Mouse (Mus musculus) ovary, adult 18-20 months (tissue): ENCODE measurements around the gene Car9.

Experiments used
- DNase-seq: peaks from one replicate; pipeline ENCODE4 v3.0.0; 2022; ENCODE audit warnings: low spot score, mixed read lengths

Gene Car9

GRCm38 (mm10) chr4:43562769-43563600 lies 56.2 kb downstream of the Car9 start:
- DNase-seq = no peak
